Mouse (Mus musculus) c-Kit-negative CD71-positive TER-119-positive erythroid progenitor cells, embryonic 14.5 days (primary cell): ENCODE results near the gene Babam2.

Source experiments
- DNase-seq: peaks from one replicate; pipeline ENCODE4 v3.0.0-alpha.2; 2013; ENCODE audit warnings: low read depth, low spot score

The Babam2 gene

GRCm38 (mm10) chr5:32043153-32043552, 345.7 kb downstream of the Babam2 start:
- no peak for DNase-seq

DNA sequence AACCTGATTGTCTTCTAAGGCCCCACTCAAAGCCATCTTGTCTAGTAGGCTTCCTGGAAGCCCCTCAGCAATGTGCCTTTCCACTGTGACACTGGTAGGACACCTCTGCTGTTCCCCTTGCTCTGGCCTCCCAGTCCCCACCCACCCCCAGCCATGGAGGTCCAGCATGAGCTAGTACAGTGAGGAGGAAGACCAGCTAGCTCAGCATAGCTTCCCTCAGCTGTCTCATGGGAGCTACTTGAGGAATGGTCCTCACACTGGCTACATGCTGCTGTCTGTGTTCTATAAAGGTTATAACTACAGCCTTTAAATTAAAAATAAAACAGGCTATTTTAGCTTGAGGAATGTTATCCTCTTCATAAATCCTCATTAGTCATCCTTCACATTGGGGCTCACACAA, 346.5 kb downstream of the Babam2 start:
- DNase-seq = no peak

GRCm38 (mm10) chr5:32051899-32052298, 354.4 kb downstream of the Babam2 start:
- DNase-seq = no peak

GRCm38 (mm10) chr5:32052467-32052866, 355.0 kb downstream of the Babam2 start:
- no peak for DNase-seq

DNA sequence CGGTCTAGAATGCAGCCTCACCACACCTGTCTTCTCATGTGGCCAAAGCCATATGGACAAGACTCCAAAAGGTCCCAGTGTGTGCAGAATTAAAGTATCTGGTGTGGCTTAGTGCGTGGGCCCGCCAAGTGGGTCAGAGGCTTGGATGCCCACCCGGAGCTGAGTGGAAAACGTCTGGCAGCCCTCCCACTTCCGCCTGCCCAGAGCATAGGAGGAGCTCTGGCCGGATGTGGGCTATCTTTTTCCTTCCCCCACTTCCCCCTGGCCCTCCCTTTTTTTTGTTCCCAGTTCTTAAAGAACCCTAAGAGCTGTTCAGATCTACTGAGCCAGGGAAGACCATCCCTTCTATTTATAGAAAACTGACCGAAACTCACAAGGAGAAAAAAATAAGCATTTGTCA, 356.0 kb downstream of the Babam2 start:
- DNase-seq = no peak

DNA sequence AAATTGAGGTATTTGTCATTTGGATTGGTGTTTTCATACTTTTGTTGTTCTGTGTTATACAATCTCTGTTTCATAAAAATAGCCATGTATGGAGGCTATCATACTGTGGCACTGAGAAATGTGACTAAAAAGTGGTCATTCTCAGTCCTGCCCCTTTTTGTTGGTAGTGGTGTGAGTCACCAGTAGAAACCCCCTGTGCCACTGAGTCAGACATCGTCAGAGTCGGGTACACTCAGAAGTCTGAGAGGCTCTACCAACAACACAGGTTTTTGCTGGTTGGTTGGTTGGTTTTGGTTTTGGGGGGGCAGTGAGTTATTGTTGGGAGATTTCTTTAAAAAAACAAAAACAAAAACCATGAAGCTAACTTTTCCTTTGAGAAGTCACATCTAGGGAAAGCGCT, 358.2 kb downstream of the Babam2 start:
- DNase-seq = no peak

- DNase-seq = no peak
These were observed 358.6 kb downstream of the Babam2 start for GRCm38 (mm10) chr5:32056126-32056525.

- no peak for DNase-seq
These were observed 361.2 kb downstream of the Babam2 start for GRCm38 (mm10) chr5:32058481-32059253.

- DNase-seq = no peak
These were observed 361.8 kb downstream of the Babam2 start for GRCm38 (mm10) chr5:32059254-32059796.

DNA sequence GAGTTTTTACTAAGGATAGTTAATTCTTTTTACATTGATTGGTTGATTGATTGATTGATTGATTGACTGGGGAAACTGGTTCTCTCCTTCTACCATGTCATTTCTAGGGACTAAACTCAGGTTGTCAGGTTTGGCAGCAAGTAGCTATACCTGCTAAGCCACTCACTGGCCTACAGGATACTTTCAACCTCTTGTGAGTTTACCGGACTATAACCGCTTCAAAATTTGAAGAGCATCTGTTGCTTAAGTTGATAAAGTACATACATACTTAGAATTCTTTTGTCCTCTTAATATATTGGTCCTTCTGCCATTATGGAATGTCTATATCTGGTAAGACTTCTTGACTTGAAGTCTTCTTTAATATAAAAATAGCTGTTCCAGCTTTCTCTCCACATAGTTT, 363.0 kb downstream of the Babam2 start:
- DNase-seq = no peak

GRCm38 (mm10) chr5:32061854-32062253, 364.4 kb downstream of the Babam2 start:
- DNase-seq = no peak

DNA sequence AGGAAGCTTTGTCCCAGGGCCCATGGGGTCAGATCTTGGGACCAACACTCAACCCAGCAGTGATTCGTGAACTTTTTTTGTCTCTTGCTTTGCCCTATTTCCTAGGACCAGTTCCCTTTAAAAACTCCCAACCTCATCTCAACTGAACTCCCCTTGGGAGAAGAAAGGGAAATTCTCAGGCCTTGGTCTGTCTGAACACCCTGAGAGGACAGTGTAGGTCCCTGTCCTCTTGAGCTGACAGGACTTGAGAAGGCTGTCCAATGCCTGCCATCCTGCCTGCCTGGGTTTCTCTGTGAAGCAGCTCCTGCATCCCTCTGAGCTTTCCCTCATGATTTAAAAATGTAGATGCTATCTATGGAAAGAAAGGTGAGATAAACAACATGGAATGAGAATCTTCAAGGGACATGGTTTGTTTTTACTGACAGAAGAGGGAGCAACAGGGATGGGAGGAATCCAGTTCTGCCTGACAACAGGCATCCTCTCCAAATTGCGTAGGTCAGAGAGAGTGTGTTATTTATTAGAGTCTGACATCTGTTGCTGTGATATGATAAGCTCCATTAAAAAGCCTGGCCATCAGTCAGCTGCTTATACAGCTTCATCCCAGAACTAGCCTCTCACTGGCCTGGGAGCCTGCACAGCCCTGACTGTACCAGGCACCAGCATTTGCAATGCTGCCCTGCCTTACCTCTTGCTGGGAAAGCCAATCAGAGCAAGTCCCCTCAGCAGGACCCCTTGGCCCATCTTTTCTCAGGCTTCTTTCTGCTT, 367.0 kb downstream of the Babam2 start:
- DNase-seq = no peak

GRCm38 (mm10) chr5:32066015-32066734, 368.7 kb downstream of the Babam2 start:
- no peak for DNase-seq

DNA sequence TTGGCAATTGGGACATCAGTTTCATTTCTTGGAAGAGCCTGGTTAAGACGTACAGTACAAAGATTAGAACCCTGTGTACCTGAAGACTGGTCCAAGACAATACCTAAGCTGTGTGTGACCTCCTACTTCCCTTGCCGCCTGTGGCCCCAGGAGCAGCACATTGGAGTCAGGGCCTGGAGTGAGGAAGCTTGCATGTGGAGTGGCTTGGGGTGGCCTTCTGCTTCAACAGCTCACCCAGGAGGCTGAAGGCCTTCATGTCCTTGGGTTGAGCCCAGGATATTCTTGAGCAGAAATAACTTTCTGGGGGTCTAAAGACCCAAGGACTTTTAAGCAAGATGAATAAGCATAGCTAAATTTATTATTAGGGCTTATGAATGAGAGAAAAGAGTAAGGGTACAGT, 369.4 kb downstream of the Babam2 start:
- no peak for DNase-seq

GRCm38 (mm10) chr5:32068616-32069015, 371.1 kb downstream of the Babam2 start:
- DNase-seq = no peak

GRCm38 (mm10) chr5:32069096-32069495, 371.6 kb downstream of the Babam2 start:
- no peak for DNase-seq

DNA sequence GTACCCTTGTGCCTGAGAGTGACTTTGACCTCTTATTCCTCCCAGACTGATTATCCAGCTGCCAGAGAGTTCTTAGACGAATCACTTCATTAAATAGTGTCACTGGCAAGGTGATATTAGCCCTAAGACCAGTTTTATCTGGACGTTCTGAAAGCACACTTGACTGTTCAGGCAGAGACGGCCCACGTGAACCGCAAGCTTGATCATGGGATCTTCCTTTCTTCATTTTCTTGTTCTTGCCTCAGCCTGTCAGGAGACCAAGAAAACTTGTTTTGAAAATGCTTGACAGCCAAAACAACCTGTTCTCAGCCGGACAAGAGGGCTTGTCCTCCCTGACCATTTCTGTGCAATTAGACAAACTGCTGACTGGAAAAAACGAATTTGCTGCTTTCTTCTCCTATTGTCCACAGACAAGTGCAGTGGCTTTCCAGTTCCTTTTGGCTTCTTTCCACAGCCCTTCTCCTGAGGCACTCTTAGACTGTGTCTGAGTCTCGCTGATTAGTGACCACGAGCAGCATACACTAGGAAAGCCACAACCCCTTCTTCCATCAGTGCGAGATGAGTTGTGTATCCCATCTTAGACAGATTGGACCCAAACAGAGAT, 372.2 kb downstream of the Babam2 start:
- no peak for DNase-seq

GRCm38 (mm10) chr5:32070781-32071180, 373.3 kb downstream of the Babam2 start:
- no peak for DNase-seq

DNA sequence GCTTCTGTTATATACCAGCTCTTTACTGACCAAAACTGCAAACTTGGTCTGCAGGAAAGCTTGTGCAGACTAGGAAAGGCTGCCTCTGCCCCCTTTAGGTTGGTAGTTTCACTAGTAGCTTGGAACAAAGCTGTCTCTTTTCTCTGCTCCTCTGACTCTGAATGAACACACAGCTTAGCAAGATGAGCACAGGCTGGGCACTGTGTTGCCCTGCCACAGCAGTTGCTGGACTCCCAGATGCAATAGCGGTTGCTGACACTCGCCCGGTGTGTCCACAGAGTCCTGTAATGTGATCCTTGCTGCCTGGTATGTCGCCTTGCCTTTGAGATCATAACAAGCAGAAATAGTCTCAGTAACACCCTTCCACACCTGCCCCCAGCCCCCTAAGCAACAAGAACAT, 373.8 kb downstream of the Babam2 start:
- DNase-seq = no peak

DNA sequence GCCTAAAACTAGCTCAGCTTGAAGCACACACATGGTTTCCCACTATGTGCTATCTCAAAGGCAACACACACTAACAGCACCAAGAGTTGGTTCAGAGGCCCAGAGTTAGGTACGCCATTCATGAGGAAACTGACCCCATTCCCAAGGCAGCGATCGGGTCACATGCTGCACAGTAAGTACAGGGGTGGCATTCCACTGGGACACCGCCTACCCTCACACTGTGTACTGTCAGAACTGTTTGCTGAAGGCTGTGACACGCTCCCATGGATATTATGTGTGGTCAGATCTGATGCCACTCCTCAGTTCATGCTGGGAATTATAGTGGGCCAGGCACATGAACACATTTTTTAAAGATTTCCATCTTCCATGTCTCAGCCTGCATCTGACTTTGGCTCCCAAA, 374.3 kb downstream of the Babam2 start:
- no peak for DNase-seq

DNA sequence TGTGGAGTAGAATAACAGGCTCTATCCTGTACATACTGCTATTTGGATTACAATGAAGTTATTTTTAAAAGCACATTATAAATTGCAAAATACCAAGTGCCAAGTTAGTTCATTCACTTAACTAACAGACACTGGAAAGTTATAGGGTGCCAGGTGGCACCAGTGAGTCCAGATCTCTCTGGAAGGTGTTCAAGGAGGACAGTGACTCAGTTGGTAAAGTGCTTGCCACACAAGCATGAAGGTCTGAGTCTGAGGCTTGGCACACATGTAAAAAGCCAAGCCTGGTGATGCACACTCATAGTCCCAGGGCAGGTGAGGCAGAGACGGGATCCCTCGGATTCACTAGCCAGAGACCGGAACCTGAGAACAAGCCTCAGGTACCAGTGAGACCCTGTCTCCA, 375.4 kb downstream of the Babam2 start:
- DNase-seq = no peak

GRCm38 (mm10) chr5:32074053-32074452, 376.6 kb downstream of the Babam2 start:
- no peak for DNase-seq
